Mouse (Mus musculus): ENCODE results near the gene Nmral1. TPM values are rescaled to one million over a fixed set of nuclear protein-coding genes. Genes with fewer than 3 reads are reported as not detected.

Nmral1 gene
- polyA plus RNA-seq, 1 experiment from 2014 or later: 228 TPM

DNA sequence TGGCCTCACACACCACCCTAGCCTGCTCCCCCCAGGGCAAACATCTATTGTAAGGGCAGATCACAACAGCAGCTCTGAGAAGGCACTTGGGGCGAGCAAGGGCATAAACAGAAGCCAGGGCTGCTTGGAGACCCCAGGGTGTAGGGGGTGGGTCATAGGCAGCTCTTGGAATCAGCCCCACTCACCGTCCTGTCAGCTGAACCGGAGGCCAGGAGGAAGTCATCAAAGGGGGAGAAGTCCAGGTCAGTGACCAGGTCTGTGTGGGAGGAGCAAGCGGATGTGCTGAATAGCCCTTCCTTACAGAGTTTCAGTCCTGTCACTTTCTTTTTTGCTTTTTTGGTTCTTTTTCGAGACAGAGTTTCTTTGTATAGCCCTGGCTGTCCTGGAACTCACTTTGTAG lies 48.8 kb downstream of the Nmral1 start:
- no peak for DNase-seq (ENCODE audit: low spot score)
- no peak overlapping the region for H3K4me3 ChIP-seq
- whole genome bisulfite sequencing: 82% methylated on average over 5 of the region's 5 CpGs
- peaks cover 7% of the 10 kb centered on the region; the same call in 1 of the 2 replicates for H3K4me1 ChIP-seq
- H3K9me3 ChIP-seq: no peaks in the 10 kb centered on the region
- no peaks in the 10 kb centered on the region for H3K27me3 ChIP-seq (replicated peaks; ENCODE audit: low read depth, poor library complexity, severe bottlenecking)
- H3K36me3 ChIP-seq (replicated peaks): peaks cover 77% of the 10 kb centered on the region
- no peak overlapping the region for H3K27ac ChIP-seq (replicated peaks)

DNA sequence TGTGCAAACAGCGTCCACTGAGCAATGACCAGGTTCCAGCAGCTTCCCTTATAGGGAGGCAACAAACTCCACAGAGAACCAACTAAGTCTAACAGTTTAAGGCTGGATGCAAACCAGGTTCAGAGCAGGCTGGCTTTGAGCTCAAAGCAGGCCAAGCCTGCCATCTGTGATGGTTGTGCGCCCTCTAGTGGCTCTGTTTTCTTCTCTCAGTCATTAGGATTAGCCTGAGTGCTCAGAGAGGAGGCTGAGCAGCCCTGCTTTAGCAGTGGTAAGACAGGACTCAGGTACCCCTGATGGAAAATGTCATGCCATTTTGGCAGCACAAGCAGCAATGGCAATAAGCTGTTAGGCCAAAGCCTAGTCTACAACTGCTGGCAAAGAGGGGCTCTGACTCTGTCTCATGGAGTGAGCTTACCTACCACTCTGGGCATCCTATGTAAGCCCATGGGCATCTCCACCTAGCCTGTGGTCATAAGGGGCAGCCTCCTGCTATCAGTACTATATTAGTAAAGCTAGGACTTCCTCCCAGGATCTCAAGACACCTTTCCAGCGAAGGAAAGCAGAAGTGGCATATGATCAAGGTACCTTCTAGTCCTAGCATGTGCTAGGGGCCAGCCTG lies 51.9 kb downstream of the Nmral1 start:
- DNase-seq (ENCODE audit: low spot score): peak; percentile 87
- Histone ChIP-seq H3K4me1 (peaks cover 7% of the 10 kb centered on the region; the same call in 1 of the 2 replicates), H3K4me3 (no peak overlapping the region), H3K27ac (replicated peaks) (peak overlapping the region; percentile 77), H3K9me3 (no peaks in the 10 kb centered on the region), H3K27me3 (replicated peaks; ENCODE audit: low read depth, poor library complexity, severe bottlenecking) (no peaks in the 10 kb centered on the region), H3K36me3 (replicated peaks) (peaks cover 76% of the 10 kb centered on the region)
- WGBS: 23% methylated on average over 3 of the region's 3 CpGs

GRCm38 (mm10) chr16:4665726-4666125 lies 53.4 kb downstream of the Nmral1 start:
- H3K27me3 ChIP-seq (replicated peaks; ENCODE audit: low read depth, poor library complexity, severe bottlenecking): no peaks in the 10 kb centered on the region
- peaks cover 85% of the 10 kb centered on the region for H3K36me3 ChIP-seq (replicated peaks)
- 87% methylated on average over 2 of the region's 2 CpGs for WGBS
- H3K27ac ChIP-seq (replicated peaks): no peak overlapping the region
- H3K4me1 ChIP-seq: peaks cover 16% of the 10 kb centered on the region
- no peak for DNase-seq (ENCODE audit: low spot score)
- H3K9me3 ChIP-seq: no peaks in the 10 kb centered on the region
- no peak overlapping the region for H3K4me3 ChIP-seq

DNA sequence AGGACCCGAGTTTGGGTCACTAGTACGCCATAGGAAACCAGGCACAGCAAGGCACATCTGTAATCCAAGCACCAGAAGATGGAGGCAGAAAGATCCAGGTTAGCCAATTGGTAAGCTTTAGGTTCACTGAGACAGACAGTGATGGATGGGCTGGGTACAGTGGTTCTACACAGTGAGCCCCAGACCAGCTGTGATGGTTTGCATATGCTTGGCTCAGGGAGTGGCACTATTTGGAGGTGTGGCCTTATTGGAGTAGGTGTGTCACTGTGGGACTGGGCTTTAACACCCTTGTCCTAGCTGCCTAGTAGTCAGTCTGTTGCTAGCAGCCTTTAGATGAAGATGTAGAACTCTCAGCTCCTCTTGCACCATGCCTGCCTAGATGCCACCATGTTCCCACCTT lies 55.4 kb downstream of the Nmral1 start:
- WGBS: 92% methylated on average over 2 of the region's 2 CpGs
- Histone ChIP-seq H3K27ac (replicated peaks) (no peak overlapping the region), H3K4me1 (peaks cover 26% of the 10 kb centered on the region), H3K27me3 (replicated peaks; ENCODE audit: low read depth, poor library complexity, severe bottlenecking) (no peaks in the 10 kb centered on the region), H3K9me3 (no peaks in the 10 kb centered on the region), H3K36me3 (replicated peaks) (peaks cover 70% of the 10 kb centered on the region), H3K4me3 (no peak overlapping the region)
- no peak for DNase-seq (ENCODE audit: low spot score)

DNA sequence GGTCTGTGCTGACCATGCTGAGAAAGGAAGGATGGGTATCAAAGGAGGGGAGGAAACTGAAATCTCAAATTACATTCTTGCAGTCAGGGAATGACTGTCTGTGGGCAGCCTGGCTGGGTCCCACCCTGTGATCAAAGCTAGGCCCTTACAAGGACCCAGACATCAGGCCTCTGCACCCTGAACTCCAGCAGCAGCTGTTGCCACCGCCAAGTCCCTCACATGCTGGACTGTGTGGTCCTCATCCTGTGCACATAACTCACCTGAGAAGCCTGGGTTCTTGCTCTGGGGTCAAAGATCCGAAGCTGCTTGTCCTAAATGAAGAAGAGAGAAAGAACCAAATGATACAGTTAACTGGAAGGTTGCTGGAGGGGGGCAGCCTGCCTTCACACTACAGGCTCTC lies 57.6 kb downstream of the Nmral1 start:
- peaks cover 50% of the 10 kb centered on the region for H3K36me3 ChIP-seq (replicated peaks)
- no peaks in the 10 kb centered on the region for H3K9me3 ChIP-seq
- H3K27ac ChIP-seq (replicated peaks): peak overlapping the region; percentile 76
- 85% methylated on average over 2 of the region's 2 CpGs for WGBS
- H3K27me3 ChIP-seq (replicated peaks; ENCODE audit: low read depth, poor library complexity, severe bottlenecking): no peaks in the 10 kb centered on the region
- no peak overlapping the region for H3K4me3 ChIP-seq
- H3K4me1 ChIP-seq: peaks cover 41% of the 10 kb centered on the region
- DNase-seq (ENCODE audit: low spot score): no peak

Other genes with a start within 250 kb of the Nmral1 start
- gene Srl, start 177.5 kb downstream of the Nmral1 start, polyA plus RNA-seq (2016; fragmentation: Nextera tagmentation; extraction: Ambion mirVana): 25.5 and 26.6 TPM in 2 replicates
- gene Tfap4, start 159.5 kb downstream of the Nmral1 start, polyA plus RNA-seq (2016; fragmentation: Nextera tagmentation; extraction: Ambion mirVana): 37.7 and 39.5 TPM in 2 replicates
- 22.2 and 22.3 TPM in 2 replicates for gene Glis2, start 124.6 kb downstream of the Nmral1 start, polyA plus RNA-seq (2016; fragmentation: Nextera tagmentation; extraction: Ambion mirVana)
- 92.6 and 97.5 TPM in 2 replicates for gene Pam16, start 94.4 kb downstream of the Nmral1 start, polyA plus RNA-seq (2016; fragmentation: Nextera tagmentation; extraction: Ambion mirVana)
- gene Vasn, start 79.4 kb downstream of the Nmral1 start, polyA plus RNA-seq (2016; fragmentation: Nextera tagmentation; extraction: Ambion mirVana): 14.4 and 16.2 TPM in 2 replicates
- 66.6 and 66.7 TPM in 2 replicates for gene Dnaja3, start 79.4 kb downstream of the Nmral1 start, polyA plus RNA-seq (2016; fragmentation: Nextera tagmentation; extraction: Ambion mirVana)
- 23.3 and 23.9 TPM in 2 replicates for gene Coro7, start 39.6 kb downstream of the Nmral1 start, polyA plus RNA-seq (2016; fragmentation: Nextera tagmentation; extraction: Ambion mirVana)
- gene Hmox2, start 7.0 kb upstream of the Nmral1 start, polyA plus RNA-seq (2016; fragmentation: Nextera tagmentation; extraction: Ambion mirVana): 84.6 and 91.9 TPM in 2 replicates
- 112 and 116 TPM in 2 replicates for gene Cdip1, start 70.9 kb upstream of the Nmral1 start, polyA plus RNA-seq (2016; fragmentation: Nextera tagmentation; extraction: Ambion mirVana)
- 0.25 and 0.66 TPM in 2 replicates for gene 4930562C15Rik, start 116.1 kb upstream of the Nmral1 start, polyA plus RNA-seq (2016; fragmentation: Nextera tagmentation; extraction: Ambion mirVana)
- 44.0 and 46.2 TPM in 2 replicates for gene Ubald1, start 161.0 kb upstream of the Nmral1 start, polyA plus RNA-seq (2016; fragmentation: Nextera tagmentation; extraction: Ambion mirVana)
- 64.9 and 72.0 TPM in 2 replicates for gene Mgrn1, start 166.9 kb upstream of the Nmral1 start, polyA plus RNA-seq (2016; fragmentation: Nextera tagmentation; extraction: Ambion mirVana)
- gene Nudt16l1, start 219.4 kb upstream of the Nmral1 start, polyA plus RNA-seq (2016; fragmentation: Nextera tagmentation; extraction: Ambion mirVana): 139 and 151 TPM in 2 replicates
- gene Anks3, start 244.8 kb upstream of the Nmral1 start, polyA plus RNA-seq (2016; fragmentation: Nextera tagmentation; extraction: Ambion mirVana): 45.3 and 45.8 TPM in 2 replicates